ENCODE assay signal across 10 mouse cellular contexts in the genomic region with DNA sequence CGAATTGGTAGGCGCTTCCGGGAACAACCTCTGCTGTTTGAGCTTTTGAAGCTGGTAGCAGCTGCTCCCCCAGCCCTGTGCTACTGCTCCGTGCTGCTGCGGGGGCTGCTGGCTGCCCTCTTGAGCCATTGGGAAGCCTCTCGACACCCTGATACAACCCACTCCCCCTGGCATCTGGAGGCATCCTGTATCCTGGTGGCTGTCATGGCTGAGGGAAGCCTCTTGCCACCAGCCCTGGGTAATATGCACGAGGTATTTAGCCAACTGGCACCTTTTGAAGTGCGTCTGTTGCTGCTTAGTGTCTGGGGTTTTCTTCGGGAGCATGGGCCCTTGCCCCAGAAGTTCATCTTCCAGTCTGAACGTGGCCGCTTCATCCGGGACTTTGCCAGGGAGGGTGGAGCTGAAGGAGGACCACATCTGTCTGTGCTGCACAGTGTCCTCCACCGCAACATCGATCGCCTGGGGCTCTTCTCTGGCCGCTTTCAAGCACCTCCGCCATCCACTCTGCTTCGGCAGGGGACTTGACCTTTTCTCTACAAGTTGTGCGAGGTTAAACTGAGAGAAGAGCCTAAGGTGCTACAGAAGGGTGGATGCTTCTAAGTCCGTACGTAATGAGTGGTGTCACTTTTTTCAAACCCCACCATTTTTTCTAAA. TPM values are rescaled to one million over a fixed set of nuclear protein-coding genes. Genes with fewer than 3 reads are reported as not detected.
DNase-seq lines count a peak whose midpoint lies in the region; ATAC-seq and TF ChIP-seq lines count a peak whose summit lies in the region.
"Not testable (repeated sequence)": the region's sequence is repeated elsewhere in the genome, so short reads cannot be mapped to it uniquely, and the experiment has no call there.
"Had no signal": no experiment of that assay in that cellular context is flagged by ENCODE, and none has a peak within 500 bp of the region (broad histone marks: within the 10 kb centered on the region; RNA-seq: fewer than 3 reads in every experiment).

No protein-coding gene starts in this region.

- intact Hi-C loops in gastrocnemius, adult 2 months (cut with DNase I); left cerebral cortex, adult 2 months (cut with DNase I): not testable (repeated sequence)

- peaks cover 25% of the 10 kb centered on the region for H3K4me1 ChIP-seq in hindbrain, embryonic 14.5 days (replicated peaks; ENCODE audit: control insufficient read depth, insufficient read depth, low read length)
- not testable (repeated sequence) for H3K4me1 ChIP-seq in olfactory bulb, adult 2 months (ENCODE audit: control insufficient read depth, insufficient read depth, low read length)

- not testable (repeated sequence) for TF ChIP-seq CTCF in gastrocnemius, adult 2 months (IDR thresholded peaks at IDR 0.05); left cerebral cortex, adult 2 months (IDR thresholded peaks at IDR 0.05); olfactory bulb, adult 2 months (IDR thresholded peaks at IDR 0.05; ENCODE audit: insufficient read depth, low read depth, low read length)

- 24% methylated on average over 21 of the region's 21 CpGs for WGBS in hindbrain, embryonic 14.5 days
- WGBS in olfactory bulb, adult 2 months, result 15% methylated on average over 21 of the region's 21 CpGs

- not testable (repeated sequence) for H3K27me3 ChIP-seq in hindbrain, embryonic 14.5 days (ENCODE audit: control insufficient read depth, insufficient read depth, low read length)

- H3K9me3 ChIP-seq in hindbrain, embryonic 14.5 days (ENCODE audit: control insufficient read depth, low read length), result not testable (repeated sequence)

- peak; percentile 3; the same call in 1 of the 2 replicates for ATAC-seq in common myeloid progenitor, adult 5-6 weeks (replicated peaks; ENCODE audit: low read depth, poor library complexity, severe bottlenecking)
- peak; percentile 61 for ATAC-seq in hindbrain, embryonic 14.5 days (ENCODE audit: low FRiP score)

- peak overlapping the region; percentile 91 for H3K4me3 ChIP-seq in gastrocnemius, adult 2 months
- peak overlapping the region; percentile 81 for H3K4me3 ChIP-seq in hindbrain, embryonic 14.5 days (replicated peaks; ENCODE audit: low read length)
- peak overlapping the region; percentile 72 for H3K4me3 ChIP-seq in left cerebral cortex, adult 2 months
- peak overlapping the region; percentile 83 for H3K4me3 ChIP-seq in olfactory bulb, adult 2 months (ENCODE audit: insufficient read depth, low read depth, low read length)

- peak overlapping the region; percentile 96 for H3K27ac ChIP-seq in gastrocnemius, adult 2 months
- H3K27ac ChIP-seq in hindbrain, embryonic 14.5 days, result peak overlapping the region; percentile 82
- H3K27ac ChIP-seq in left cerebral cortex, adult 2 months, result peak overlapping the region; percentile 69
- 0 out of 2 replicates have a peak overlapping the region, but pooled peaks have one; percentile 8 for H3K27ac ChIP-seq in olfactory bulb, adult 2 months (ENCODE audit: insufficient read depth, low read depth, low read length)

- peak overlapping the region; percentile 89 for H3K9ac ChIP-seq in hindbrain, embryonic 14.5 days

- peak overlapping the region; percentile 95 for H3K4me2 ChIP-seq in hindbrain, embryonic 14.5 days (replicated peaks)

- not testable (repeated sequence) for TF ChIP-seq POLR2A in olfactory bulb, adult 2 months (IDR thresholded peaks at IDR 0.05; ENCODE audit: insufficient read depth, low read depth, low read length)

- DNase-seq in T-cell, adult 2 months (ENCODE audit: low spot score), result peak; percentile 4
- peak; percentile 63 for DNase-seq in gastrocnemius, adult 2 months
- DNase-seq in hindbrain, embryonic 14.5 days (ENCODE audit: low spot score), result not testable (repeated sequence)
- DNase-seq in left cerebral cortex, adult 2 months (ENCODE audit: extremely low spot score in 1 of 2, low spot score in 2 of 2), result peak; percentile 36 to 37
- DNase-seq in lung, postnatal 10 days, result peak; percentile 78
- peak; percentile 42 for DNase-seq in thymus, postnatal 4 days

- H3K36me3 ChIP-seq in hindbrain, embryonic 14.5 days (replicated peaks; ENCODE audit: control insufficient read depth, insufficient read depth), result peaks cover 21% of the 10 kb centered on the region

RNA-seq across cellular contexts. Expression of gene Ganab, which starts 0.5 kb away (rescaled TPM):
- 63.4 and 73.1 TPM in 2 replicates for total RNA-seq in common myeloid progenitor, adult 5-6 weeks (2017)
- 10 to 100 TPM; 21.6 to 26.4 TPM for total RNA-seq in gastrocnemius, adult 2 months (2021)
- polyA plus RNA-seq in hindbrain, embryonic 14.5 days (2014; fragmentation: Nextera tagmentation; extraction: Ambion mirVana), result 76.8 and 84.1 TPM in 2 replicates
- total RNA-seq in left cerebral cortex, adult 2 months (2021), result 100 to 1,000 TPM in 1 of 2 experiments, 10 to 100 TPM in 1; 96.4 to 104 TPM
- polyA plus RNA-seq in olfactory bulb, adult 2 months (2012; ENCODE audit: insufficient read depth, insufficient read length, low replicate concordance, missing spikeins), result not detected in 2 replicates

RNA-seq across cellular contexts. Expression of gene Ints5, which starts 4.5 kb away (rescaled TPM):
- 10.5 and 18.5 TPM in 2 replicates for total RNA-seq in common myeloid progenitor, adult 5-6 weeks (2017)
- total RNA-seq in gastrocnemius, adult 2 months (2021), result 10 to 100 TPM; 10.6 to 12.5 TPM
- 26.4 and 28.5 TPM in 2 replicates for polyA plus RNA-seq in hindbrain, embryonic 14.5 days (2014; fragmentation: Nextera tagmentation; extraction: Ambion mirVana)
- total RNA-seq in left cerebral cortex, adult 2 months (2021), result 10 to 100 TPM; 21.7 to 22.9 TPM
- polyA plus RNA-seq in olfactory bulb, adult 2 months (2012; ENCODE audit: insufficient read depth, insufficient read length, low replicate concordance, missing spikeins), result not detected in 2 replicates

RNA-seq across cellular contexts. Expression of gene Gm49416, which starts 8.6 kb away (rescaled TPM):
- total RNA-seq in common myeloid progenitor, adult 5-6 weeks (2017), result not detected in 2 replicates
- 1 to 10 TPM in 1 of 2 experiments, under 1 TPM in 1; 0.61 to 5.3 TPM for total RNA-seq in gastrocnemius, adult 2 months (2021)
- polyA plus RNA-seq in hindbrain, embryonic 14.5 days (2014; fragmentation: Nextera tagmentation; extraction: Ambion mirVana), result 2.5 TPM in 1 of 2 replicates, not detected in the other
- 1 to 10 TPM; 1.2 to 6.7 TPM for total RNA-seq in left cerebral cortex, adult 2 months (2021)
- not detected in 2 replicates for polyA plus RNA-seq in olfactory bulb, adult 2 months (2012; ENCODE audit: insufficient read depth, insufficient read length, low replicate concordance, missing spikeins)
- total RNA-seq: hematopoietic stem cell, adult 5-6 weeks had no signal

RNA-seq across cellular contexts. Expression of gene 1810009A15Rik, which starts 8.7 kb away (rescaled TPM):
- total RNA-seq in common myeloid progenitor, adult 5-6 weeks (2017), result 53.0 and 62.6 TPM in 2 replicates
- 10 to 100 TPM; 11.8 to 13.5 TPM for total RNA-seq in gastrocnemius, adult 2 months (2021)
- polyA plus RNA-seq in hindbrain, embryonic 14.5 days (2014; fragmentation: Nextera tagmentation; extraction: Ambion mirVana), result 42.7 and 49.2 TPM in 2 replicates
- total RNA-seq in left cerebral cortex, adult 2 months (2021), result 10 to 100 TPM; 22.5 to 23.2 TPM
- not detected in 2 replicates for polyA plus RNA-seq in olfactory bulb, adult 2 months (2012; ENCODE audit: insufficient read depth, insufficient read length, low replicate concordance, missing spikeins)

RNA-seq across cellular contexts. Expression of gene Gm49403, which starts 13.6 kb away (rescaled TPM):
- not detected in 2 replicates for total RNA-seq in common myeloid progenitor, adult 5-6 weeks (2017)
- total RNA-seq in gastrocnemius, adult 2 months (2021), result not detected
- polyA plus RNA-seq in hindbrain, embryonic 14.5 days (2014; fragmentation: Nextera tagmentation; extraction: Ambion mirVana), result not detected in 2 replicates
- not detected for total RNA-seq in left cerebral cortex, adult 2 months (2021)
- not detected in 2 replicates for polyA plus RNA-seq in olfactory bulb, adult 2 months (2012; ENCODE audit: insufficient read depth, insufficient read length, low replicate concordance, missing spikeins)
- total RNA-seq: adrenal gland, postnatal 4 days; hematopoietic stem cell, adult 5-6 weeks had no signal

Comparison
In these comparisons a context has a peak if more than half of its experiments do, and no peak if none do; other contexts are left out.
1. H3K27ac ChIP-seq: peak in every context shown above with its lines; median percentile 96 in gastrocnemius, adult 2 months; 82 in hindbrain, embryonic 14.5 days; 69 in left cerebral cortex, adult 2 months; 8 in olfactory bulb, adult 2 months.